Mouse (Mus musculus) megakaryocyte-erythroid progenitor cell, adult 5-6 weeks (primary cell): ENCODE measurements around the gene Gm49340. TPM values are rescaled to one million over a fixed set of nuclear protein-coding genes. Genes with fewer than 3 reads are reported as not detected.
"Not testable (repeated sequence)": the region's sequence is repeated elsewhere in the genome, so short reads cannot be mapped to it uniquely, and the experiment has no call there.

Source experiments
- ATAC-seq: replicated peaks from 2 replicates; pipeline ENCODE4 v1.8.0; 2016; ENCODE audit warnings: mild to moderate bottlenecking, inconsistent platforms; ENCODE audit not compliant: severe bottlenecking, poor library complexity, low FRiP score, low TSS enrichment
- total RNA-seq, 2 experiments: library from RNA; stranded (forward) in 1 of 2; stranded (reverse) in 1 of 2; fragments of 200-1000, 215-1000 nt in 1 of 2; fragments of >200 nt in 1 of 2; fragmentation: Nextera tagmentation in 1 of 2; gene quantifications; 2 replicates each; pipeline ENCODE4 v1.2.3; 2014 to 2017

Gm49340 gene
- total RNA-seq (2014; fragmentation: Nextera tagmentation) (not detected in 2 replicates), total RNA-seq (2017) (not detected in 2 replicates)

GRCm38 (mm10) chr11:73329442-73329841, at the start of gene Gm49340, which contains the start of the genes Aspa and Spata22:
Gm49340 (plus strand) TSS chr11:73329741.
Aspa (minus strand) TSS chr11:73329596.
Spata22 (plus strand) TSS chr11:73329741.
- ATAC-seq, result no peak

GRCm38 (mm10) chr11:73280710-73281109, 48.8 kb upstream of the Gm49340 start:
- ATAC-seq, result no peak

- ATAC-seq, result peak; percentile 60
Observed at GRCm38 (mm10) chr11:73281528-73282027, 48.0 kb upstream of the Gm49340 start.

- no peak for ATAC-seq
Observed at GRCm38 (mm10) chr11:73283369-73283768, 46.2 kb upstream of the Gm49340 start.

GRCm38 (mm10) chr11:73283926-73284325, 45.6 kb upstream of the Gm49340 start:
- ATAC-seq, result no peak

GRCm38 (mm10) chr11:73284351-73284750, 45.2 kb upstream of the Gm49340 start:
- no peak for ATAC-seq

- ATAC-seq, result no peak
Observed at GRCm38 (mm10) chr11:73289621-73290020, 39.9 kb upstream of the Gm49340 start.

- ATAC-seq, result no peak
Observed at GRCm38 (mm10) chr11:73303123-73303522, 26.4 kb upstream of the Gm49340 start.

GRCm38 (mm10) chr11:73315961-73316360, 13.6 kb upstream of the Gm49340 start:
- ATAC-seq, result no peak

GRCm38 (mm10) chr11:73318581-73318980, 11.0 kb upstream of the Gm49340 start:
- ATAC-seq, result not testable (repeated sequence)

GRCm38 (mm10) chr11:73321064-73321463, 8.5 kb upstream of the Gm49340 start:
- ATAC-seq, result not testable (repeated sequence)

- ATAC-seq, result no peak; the same call in 1 of the 2 replicates
Observed at GRCm38 (mm10) chr11:73323906-73324830, 5.4 kb upstream of the Gm49340 start.

- ATAC-seq, result no peak
Observed at GRCm38 (mm10) chr11:73326485-73326886, 3.1 kb upstream of the Gm49340 start.

- ATAC-seq, result no peak
Observed at GRCm38 (mm10) chr11:73327361-73327760, 2.2 kb upstream of the Gm49340 start.

- no peak for ATAC-seq
Observed at GRCm38 (mm10) chr11:73333357-73333756, 3.8 kb downstream of the Gm49340 start.

- no peak for ATAC-seq
Observed at GRCm38 (mm10) chr11:73336919-73337318, 7.4 kb downstream of the Gm49340 start.

- no peak for ATAC-seq
Observed at GRCm38 (mm10) chr11:73350483-73350882, 20.9 kb downstream of the Gm49340 start, which contains the start of gene Olfr20. Olfr20 (plus strand) TSS chr11:73350783.

- ATAC-seq, result no peak
Observed at GRCm38 (mm10) chr11:73370946-73371345, 41.4 kb downstream of the Gm49340 start, which contains the start of gene Olfr376. Olfr376 (plus strand) TSS chr11:73371246.

- no peak for ATAC-seq
Observed at GRCm38 (mm10) chr11:73395374-73395773, 65.8 kb downstream of the Gm49340 start.

GRCm38 (mm10) chr11:73399514-73399913, 70.0 kb downstream of the Gm49340 start, which contains the start of gene Olfr1:
Olfr1 (minus strand) TSS chr11:73399614.
- no peak for ATAC-seq
